Mouse (Mus musculus): ENCODE data around the gene Nucks1. TPM values are rescaled to one million over a fixed set of nuclear protein-coding genes. Genes with fewer than 3 reads are reported as not detected.

The Nucks1 gene
- polyA plus RNA-seq (2014; fragmentation: Nextera tagmentation; extraction: Ambion mirVana): 39.6 and 59.8 TPM in 2 replicates

DNA sequence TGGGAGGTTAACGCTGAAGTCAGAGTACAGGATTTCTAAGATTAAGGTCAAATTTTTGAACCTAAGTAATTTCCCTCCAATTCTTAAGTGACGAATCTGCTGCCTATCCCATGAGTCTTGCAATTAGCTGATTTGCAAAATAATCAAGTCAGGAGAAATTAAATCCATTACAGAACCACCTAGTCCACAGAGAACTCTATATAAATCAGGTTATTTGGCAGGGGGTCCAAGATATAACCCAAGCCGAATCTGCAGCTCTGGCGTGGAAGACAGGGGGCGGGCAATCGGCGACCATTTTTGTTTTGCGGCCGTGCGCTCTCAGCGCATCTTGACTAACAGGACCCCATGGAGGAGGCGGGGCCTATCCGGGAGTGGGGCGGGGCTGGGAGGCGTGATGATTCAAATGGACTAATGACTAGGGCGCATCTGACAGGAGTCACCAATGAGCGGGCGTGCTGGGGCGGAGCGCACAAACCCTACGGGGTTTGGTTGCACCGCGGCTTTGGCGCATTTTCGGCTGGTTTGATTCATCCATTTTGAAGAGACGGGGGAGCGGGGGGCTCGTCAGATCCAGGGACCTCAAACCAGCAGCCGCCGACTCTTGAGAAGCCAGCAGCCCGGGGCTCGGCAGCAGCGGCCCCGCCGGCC lies at the start of gene Nucks1:
Gene Nucks1, plus strand, starts transcription at position 534 of the 648 bp plus-strand sequence.
- WGBS: under 1% methylated on average over 35 of the region's 35 CpGs
- ATAC-seq (ENCODE audit: low FRiP score, low TSS enrichment) (peak; percentile 99), DNase-seq (peak; percentile 99)
- Histone ChIP-seq H3K27ac (replicated peaks; ENCODE audit: low read depth, low read length) (peak within 1 kb of the TSS; percentile 98), H3K4me2 (ENCODE audit: low read length) (peak within 1 kb of the TSS; percentile 65), H3K9me3 (ENCODE audit: control insufficient read depth, low read length) (no peaks in the 10 kb centered on the region), H3K9ac (replicated peaks; ENCODE audit: low read length) (peak within 1 kb of the TSS; percentile 92), H3K36me3 (ENCODE audit: control insufficient read depth, insufficient read depth, low read length) (no peaks in the 10 kb centered on the region), H3K4me3 (replicated peaks; ENCODE audit: low read depth, low read length) (peak within 1 kb of the TSS; percentile 99), H3K4me1 (ENCODE audit: control insufficient read depth, insufficient read depth, low read length) (peaks cover 10% of the 10 kb centered on the region), H3K27me3 (ENCODE audit: control insufficient read depth, insufficient read depth, low read length) (peaks cover 12% of the 10 kb centered on the region; the same call in 1 of the 2 replicates)

DNA sequence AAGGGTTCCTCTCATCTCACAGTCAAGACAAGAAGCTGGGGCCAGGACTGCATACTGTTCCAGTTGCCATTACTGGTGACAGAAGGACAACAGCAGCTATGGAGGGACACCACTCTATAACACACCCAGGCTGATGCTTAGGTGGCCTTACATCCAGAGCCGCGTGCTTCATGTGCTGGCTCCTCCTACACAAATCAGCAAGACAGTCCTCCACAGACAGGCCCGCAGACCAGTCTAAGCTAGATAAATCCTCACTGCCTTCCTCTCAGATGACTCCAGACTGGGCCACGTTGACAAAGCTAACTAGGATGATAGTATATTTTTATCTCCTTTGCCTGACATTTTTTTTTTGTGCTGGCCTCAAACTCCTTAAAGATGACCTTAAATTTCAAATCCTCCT lies 48.5 kb upstream of the Nucks1 start:
- 80% methylated on average over 4 of the region's 4 CpGs for WGBS
- H3K9me3 ChIP-seq (ENCODE audit: control insufficient read depth, low read length): no peaks in the 10 kb centered on the region
- H3K36me3 ChIP-seq (ENCODE audit: control insufficient read depth, insufficient read depth, low read length): no peaks in the 10 kb centered on the region
- no peak overlapping the region for H3K9ac ChIP-seq (replicated peaks; ENCODE audit: low read length)
- no peaks in the 10 kb centered on the region for H3K27me3 ChIP-seq (ENCODE audit: control insufficient read depth, insufficient read depth, low read length)
- no peaks in the 10 kb centered on the region for H3K4me1 ChIP-seq (ENCODE audit: control insufficient read depth, insufficient read depth, low read length)
- no peak for ATAC-seq (ENCODE audit: low FRiP score, low TSS enrichment)
- H3K4me2 ChIP-seq (ENCODE audit: low read length): no peak overlapping the region
- no peak overlapping the region for H3K27ac ChIP-seq (replicated peaks; ENCODE audit: low read depth, low read length)
- H3K4me3 ChIP-seq (replicated peaks; ENCODE audit: low read depth, low read length): no peak overlapping the region
- DNase-seq: no peak

DNA sequence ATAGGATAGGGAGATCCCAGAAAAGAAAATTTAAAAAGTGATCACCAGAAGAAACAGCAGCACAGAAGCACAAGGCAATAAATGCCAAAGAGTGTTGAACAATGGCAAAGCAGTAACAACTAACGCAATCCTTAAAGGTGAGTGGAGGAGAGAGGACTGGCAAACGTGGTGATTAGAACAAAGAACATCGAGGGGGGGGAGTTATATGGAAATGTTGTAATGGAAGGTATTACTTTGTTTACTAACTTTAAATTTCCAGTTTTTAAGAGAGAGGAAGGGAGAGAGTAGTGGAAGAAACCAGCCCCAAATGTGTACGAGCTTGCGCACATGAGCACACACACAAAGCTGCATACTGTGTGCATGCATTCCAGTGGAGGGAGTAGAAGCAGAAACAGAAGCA lies 44.7 kb upstream of the Nucks1 start:
- Histone ChIP-seq H3K4me2 (ENCODE audit: low read length) (no peak overlapping the region), H3K4me3 (replicated peaks; ENCODE audit: low read depth, low read length) (no peak overlapping the region)
- 81% methylated on average over 5 of the region's 5 CpGs for WGBS

DNA sequence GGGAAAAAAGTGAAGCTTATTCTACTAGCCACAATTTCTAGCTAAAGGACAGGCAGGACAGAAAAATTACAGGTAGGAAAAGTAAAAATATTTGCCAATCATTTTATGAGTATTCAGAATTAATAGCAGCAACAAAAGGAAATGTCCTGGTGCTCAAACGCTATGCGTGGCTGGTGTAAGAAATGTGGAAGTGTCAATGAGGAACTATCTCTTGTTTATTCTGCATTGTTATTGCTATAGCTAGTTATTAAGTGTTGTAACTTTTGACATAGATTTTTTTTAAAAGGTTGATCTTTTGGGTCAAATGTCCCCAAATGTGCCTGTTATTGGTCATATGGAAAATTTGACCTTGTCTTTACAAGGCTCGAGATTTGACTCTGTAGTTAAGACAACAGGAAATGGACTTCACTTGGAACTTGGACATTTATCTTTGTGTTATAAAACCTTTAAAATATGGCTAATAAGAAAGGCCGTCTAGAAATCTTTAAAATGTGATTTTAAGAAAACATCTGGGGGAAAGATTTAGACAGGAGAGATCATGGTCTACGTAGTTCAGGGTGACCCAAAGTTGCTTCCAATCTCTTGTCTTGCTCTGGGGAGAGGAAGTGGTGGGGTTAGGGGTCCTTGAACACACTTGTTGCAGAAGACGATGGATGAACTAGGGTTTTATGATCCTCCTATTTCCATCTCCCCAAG lies 43.9 kb upstream of the Nucks1 start:
- no peaks in the 10 kb centered on the region for H3K4me1 ChIP-seq (ENCODE audit: control insufficient read depth, insufficient read depth, low read length)
- no peak for DNase-seq
- no peak overlapping the region for H3K4me2 ChIP-seq (ENCODE audit: low read length)
- H3K27ac ChIP-seq (replicated peaks; ENCODE audit: low read depth, low read length): no peak overlapping the region
- no peaks in the 10 kb centered on the region for H3K27me3 ChIP-seq (ENCODE audit: control insufficient read depth, insufficient read depth, low read length)
- H3K36me3 ChIP-seq (ENCODE audit: control insufficient read depth, insufficient read depth, low read length): no peaks in the 10 kb centered on the region
- ATAC-seq (ENCODE audit: low FRiP score, low TSS enrichment): no peak; the same call in 1 of the 2 replicates
- no peaks in the 10 kb centered on the region for H3K9me3 ChIP-seq (ENCODE audit: control insufficient read depth, low read length)
- no peak overlapping the region for H3K9ac ChIP-seq (replicated peaks; ENCODE audit: low read length)
- no peak overlapping the region for H3K4me3 ChIP-seq (replicated peaks; ENCODE audit: low read depth, low read length)
- 86% methylated on average over 6 of the region's 6 CpGs for WGBS

More for the DNA sequence above, 44.7 kb upstream of the Nucks1 start:
- H3K4me1 ChIP-seq (ENCODE audit: control insufficient read depth, insufficient read depth, low read length): no peaks in the 10 kb centered on the region
- H3K9ac ChIP-seq (replicated peaks; ENCODE audit: low read length): no peak overlapping the region
- H3K27ac ChIP-seq (replicated peaks; ENCODE audit: low read depth, low read length): no peak overlapping the region
- no peaks in the 10 kb centered on the region for H3K27me3 ChIP-seq (ENCODE audit: control insufficient read depth, insufficient read depth, low read length)
- ATAC-seq (ENCODE audit: low FRiP score, low TSS enrichment): no peak
- no peaks in the 10 kb centered on the region for H3K9me3 ChIP-seq (ENCODE audit: control insufficient read depth, low read length)
- no peaks in the 10 kb centered on the region for H3K36me3 ChIP-seq (ENCODE audit: control insufficient read depth, insufficient read depth, low read length)
- no peak for DNase-seq

DNA sequence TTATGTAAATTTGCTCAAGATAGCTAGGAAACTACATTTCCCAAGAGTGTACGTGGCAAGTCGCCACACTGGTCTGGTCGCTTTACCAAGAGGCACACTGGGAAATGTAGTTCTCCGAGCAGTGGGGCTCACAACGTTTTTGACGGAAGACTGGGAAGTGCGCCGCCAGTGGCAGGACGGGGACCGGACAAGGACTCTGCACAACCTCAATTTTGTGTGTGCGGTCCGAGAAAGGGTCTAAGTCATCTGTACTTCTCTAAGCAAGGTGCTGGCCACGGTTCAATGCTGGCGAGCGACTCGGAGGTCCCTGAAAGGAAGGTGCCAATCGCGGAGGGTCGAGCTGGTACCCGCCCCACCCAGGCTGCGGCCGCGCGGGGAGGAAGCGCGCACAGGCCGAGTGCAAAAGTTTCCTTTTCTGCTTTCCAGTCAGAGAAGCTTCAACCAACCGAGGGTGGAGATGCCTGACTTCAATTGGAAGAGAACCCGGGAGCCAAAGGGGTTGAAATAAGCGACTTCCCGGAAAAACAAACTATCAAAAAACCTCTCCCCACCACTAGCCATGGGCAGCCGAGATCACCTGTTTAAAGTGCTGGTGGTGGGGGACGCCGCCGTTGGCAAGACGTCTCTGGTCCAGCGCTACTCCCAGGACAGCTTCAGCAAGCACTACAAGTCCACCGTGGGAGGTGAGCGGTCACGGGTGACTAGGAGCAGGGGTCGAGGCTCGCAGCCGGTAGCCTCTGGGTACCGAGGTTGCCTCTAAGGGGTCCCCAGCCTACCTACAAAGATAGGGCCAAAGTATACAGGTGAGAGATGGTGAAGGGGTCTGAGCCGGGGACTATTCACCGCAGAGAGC lies 43.0 kb upstream of the Nucks1 start, which contains the start of gene Rab29:
Gene Rab29, plus strand, starts transcription at position 132 of the 853 bp plus-strand sequence.
- Histone ChIP-seq H3K4me2 (ENCODE audit: low read length) (peak within 1 kb of the TSS; percentile 84), H3K27me3 (ENCODE audit: control insufficient read depth, insufficient read depth, low read length) (no peaks in the 10 kb centered on the region), H3K4me1 (ENCODE audit: control insufficient read depth, insufficient read depth, low read length) (no peaks in the 10 kb centered on the region), H3K27ac (replicated peaks; ENCODE audit: low read depth, low read length) (no peak within 1 kb of the TSS), H3K9me3 (ENCODE audit: control insufficient read depth, low read length) (no peaks in the 10 kb centered on the region), H3K4me3 (replicated peaks; ENCODE audit: low read depth, low read length) (peak within 1 kb of the TSS; percentile 49), H3K9ac (replicated peaks; ENCODE audit: low read length) (peak within 1 kb of the TSS; percentile 40), H3K36me3 (ENCODE audit: control insufficient read depth, insufficient read depth, low read length) (no peaks in the 10 kb centered on the region)
- peak; percentile 95 for DNase-seq
- peak; percentile 95 for ATAC-seq (ENCODE audit: low FRiP score, low TSS enrichment)
- WGBS: under 1% methylated on average over 46 of the region's 46 CpGs

DNA sequence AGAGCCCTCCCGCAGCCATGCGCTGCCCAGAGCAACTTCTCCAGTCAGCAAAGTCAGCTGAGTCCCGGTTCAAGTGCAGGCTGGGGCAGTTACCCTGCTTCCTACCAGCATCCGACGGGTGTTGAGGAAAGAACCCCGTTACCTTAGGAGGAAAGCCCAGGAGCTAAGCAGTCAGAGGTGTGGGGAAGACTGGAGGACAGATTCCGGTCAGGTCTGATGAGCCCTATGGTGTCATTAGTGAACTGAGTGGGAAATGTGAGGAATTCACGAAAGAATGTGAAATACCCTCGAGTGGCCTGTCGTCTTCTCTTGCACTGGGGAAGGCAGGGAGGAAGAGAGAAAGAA lies 42.4 kb upstream of the Nucks1 start:
- H3K4me2 ChIP-seq (ENCODE audit: low read length): peak overlapping the region; percentile 84
- no peak overlapping the region for H3K9ac ChIP-seq (replicated peaks; ENCODE audit: low read length)
- DNase-seq: no peak
- no peaks in the 10 kb centered on the region for H3K36me3 ChIP-seq (ENCODE audit: control insufficient read depth, insufficient read depth, low read length)
- WGBS: 30% methylated on average over 10 of the region's 10 CpGs
- H3K27me3 ChIP-seq (ENCODE audit: control insufficient read depth, insufficient read depth, low read length): no peaks in the 10 kb centered on the region
- H3K9me3 ChIP-seq (ENCODE audit: control insufficient read depth, low read length): no peaks in the 10 kb centered on the region
- no peak for ATAC-seq (ENCODE audit: low FRiP score, low TSS enrichment)
- H3K27ac ChIP-seq (replicated peaks; ENCODE audit: low read depth, low read length): no peak overlapping the region
- peak overlapping the region; percentile 49 for H3K4me3 ChIP-seq (replicated peaks; ENCODE audit: low read depth, low read length)
- no peaks in the 10 kb centered on the region for H3K4me1 ChIP-seq (ENCODE audit: control insufficient read depth, insufficient read depth, low read length)

DNA sequence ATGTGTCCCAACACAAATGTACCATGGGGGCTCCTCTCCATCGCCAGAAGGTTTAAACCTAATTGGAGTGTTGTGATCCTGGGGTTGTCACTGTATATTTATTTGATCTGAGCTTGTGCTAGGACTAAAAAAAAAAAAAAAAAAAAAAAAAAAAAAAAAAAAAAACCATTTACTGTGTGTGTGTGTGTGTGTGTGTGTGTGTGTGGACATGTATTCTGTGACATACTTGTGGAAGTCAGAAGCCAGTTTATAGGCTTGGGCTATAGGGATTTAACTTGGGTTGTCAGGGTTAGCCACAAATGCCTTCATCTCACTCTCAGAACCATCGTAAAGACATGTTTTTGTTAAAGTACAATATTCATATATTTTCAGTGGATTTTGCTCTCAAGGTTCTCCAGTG lies 40.8 kb upstream of the Nucks1 start:
- ATAC-seq (ENCODE audit: low FRiP score, low TSS enrichment) (no peak), DNase-seq (no peak)
- no peak overlapping the region for H3K27ac ChIP-seq (replicated peaks; ENCODE audit: low read depth, low read length)
- 95% methylated on average over 2 of the region's 2 CpGs for WGBS
- H3K36me3 ChIP-seq (ENCODE audit: control insufficient read depth, insufficient read depth, low read length): no peaks in the 10 kb centered on the region
- H3K4me2 ChIP-seq (ENCODE audit: low read length): no peak overlapping the region
- H3K9me3 ChIP-seq (ENCODE audit: control insufficient read depth, low read length): no peaks in the 10 kb centered on the region
- no peaks in the 10 kb centered on the region for H3K27me3 ChIP-seq (ENCODE audit: control insufficient read depth, insufficient read depth, low read length)
- H3K9ac ChIP-seq (replicated peaks; ENCODE audit: low read length): no peak overlapping the region
- H3K4me3 ChIP-seq (replicated peaks; ENCODE audit: low read depth, low read length): no peak overlapping the region
- H3K4me1 ChIP-seq (ENCODE audit: control insufficient read depth, insufficient read depth, low read length): no peaks in the 10 kb centered on the region

DNA sequence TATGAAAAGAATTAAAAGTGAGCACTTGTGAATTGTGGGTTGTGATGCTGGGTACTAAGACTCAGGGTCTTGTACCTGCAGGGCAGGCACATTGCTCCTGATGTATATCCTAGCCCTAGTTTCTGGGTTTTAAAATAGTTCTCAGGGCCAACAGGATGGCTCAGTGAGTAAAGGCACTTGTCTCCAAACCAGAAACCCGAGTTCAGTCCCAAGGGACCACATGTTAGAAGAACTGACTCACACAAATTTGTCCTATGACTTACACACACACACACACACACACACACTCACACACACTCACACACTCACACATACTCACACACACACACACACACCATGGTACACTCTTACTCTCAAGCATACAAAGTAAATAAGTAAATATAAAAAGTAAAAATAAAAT lies 37.5 kb upstream of the Nucks1 start:
- Histone ChIP-seq H3K27ac (replicated peaks; ENCODE audit: low read depth, low read length) (no peak overlapping the region), H3K9me3 (ENCODE audit: control insufficient read depth, low read length) (no peaks in the 10 kb centered on the region), H3K27me3 (ENCODE audit: control insufficient read depth, insufficient read depth, low read length) (no peaks in the 10 kb centered on the region), H3K4me1 (ENCODE audit: control insufficient read depth, insufficient read depth, low read length) (no peaks in the 10 kb centered on the region), H3K4me3 (replicated peaks; ENCODE audit: low read depth, low read length) (no peak overlapping the region), H3K4me2 (ENCODE audit: low read length) (no peak overlapping the region), H3K9ac (replicated peaks; ENCODE audit: low read length) (no peak overlapping the region), H3K36me3 (ENCODE audit: control insufficient read depth, insufficient read depth, low read length) (no peaks in the 10 kb centered on the region)
- WGBS: 78% methylated on average over 1 of the region's 1 CpGs
- DNase-seq (no peak), ATAC-seq (ENCODE audit: low FRiP score, low TSS enrichment) (no peak)

All from midbrain, embryonic 14.5 days (tissue).